Mouse (Mus musculus): Measurements from ENCODE around the gene Cntfr.
A peak's percentile ranks its signal among the peaks of the same experiment; 100 is the strongest.

Gene Cntfr

GRCm38 (mm10) chr4:41679291-41679690 is 17.6 kb downstream of the Cntfr start:
- DNase-seq (ENCODE audit: low spot score in 2 of 2): no peak

GRCm38 (mm10) chr4:41678863-41679262 is 18.0 kb downstream of the Cntfr start:
- DNase-seq (ENCODE audit: low spot score in 2 of 2): no peak

- DNase-seq (ENCODE audit: low spot score in 2 of 2): no peak
Observed at GRCm38 (mm10) chr4:41677006-41677629, 19.8 kb downstream of the Cntfr start.

GRCm38 (mm10) chr4:41676248-41677005 is 20.5 kb downstream of the Cntfr start:
- DNase-seq (ENCODE audit: low spot score in 2 of 2): no peak

GRCm38 (mm10) chr4:41673186-41673585 is 23.7 kb downstream of the Cntfr start:
- DNase-seq (ENCODE audit: low spot score in 2 of 2): no peak

- DNase-seq (ENCODE audit: low spot score in 2 of 2): no peak
Observed at GRCm38 (mm10) chr4:41672522-41672963, 24.3 kb downstream of the Cntfr start.

DNA sequence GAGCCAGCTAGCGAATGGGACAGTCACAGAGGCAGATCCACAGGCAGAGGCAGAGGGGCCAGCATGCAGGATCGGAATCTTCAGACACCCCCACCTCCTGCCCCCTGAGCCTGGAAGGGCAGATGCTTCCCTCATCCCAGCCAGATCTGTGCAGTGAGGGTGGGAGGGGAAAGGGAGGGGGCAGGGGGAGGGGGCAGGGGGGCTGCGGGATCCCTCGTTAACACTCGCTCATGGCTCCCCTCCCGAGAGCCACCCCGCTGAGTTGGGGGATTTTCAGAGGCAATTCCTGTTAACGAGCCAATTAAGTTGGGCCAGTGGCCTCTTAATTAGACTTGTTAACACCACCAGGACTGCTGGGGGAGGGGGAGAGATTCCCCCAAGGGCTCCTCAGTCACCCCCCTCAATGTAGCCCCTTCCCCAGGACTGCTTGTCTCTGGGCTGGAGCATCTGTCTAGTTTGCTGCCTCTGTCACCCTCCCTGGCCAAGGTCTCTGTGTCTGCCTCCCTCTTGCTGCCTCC is 24.9 kb downstream of the Cntfr start:
- DNase-seq (ENCODE audit: low spot score in 2 of 2): no peak

GRCm38 (mm10) chr4:41671500-41671899 is 25.4 kb downstream of the Cntfr start:
- DNase-seq (ENCODE audit: low spot score in 2 of 2): no peak

DNA sequence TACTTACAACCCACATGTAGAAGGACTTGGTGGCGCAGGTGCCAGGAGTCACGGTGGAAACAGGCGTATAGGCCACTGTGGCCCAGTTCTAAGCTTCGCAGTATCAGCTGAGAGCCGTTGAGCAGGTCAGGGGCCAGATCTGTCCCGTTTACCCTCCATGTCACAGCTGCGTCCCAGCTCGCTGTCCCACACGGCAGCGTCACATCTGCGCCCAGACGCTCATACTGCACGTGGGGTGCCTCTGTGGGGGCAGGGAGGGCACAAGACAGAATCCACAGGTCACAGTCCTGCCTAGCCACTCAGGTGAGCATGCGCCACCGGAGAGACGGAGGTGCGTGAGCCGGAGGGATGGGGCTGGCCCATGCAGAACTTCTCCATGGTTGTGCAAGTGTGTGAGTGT is 26.1 kb downstream of the Cntfr start:
- DNase-seq (ENCODE audit: low spot score in 2 of 2): no peak

- DNase-seq (ENCODE audit: low spot score in 2 of 2): no peak
Observed at GRCm38 (mm10) chr4:41666646-41667045, 30.2 kb downstream of the Cntfr start.

- DNase-seq (ENCODE audit: low spot score in 2 of 2): no peak
Observed at GRCm38 (mm10) chr4:41665009-41665675, 31.7 kb downstream of the Cntfr start.

- no peak for DNase-seq (ENCODE audit: low spot score in 2 of 2)
Observed at GRCm38 (mm10) chr4:41664533-41664932, 32.4 kb downstream of the Cntfr start.

DNA sequence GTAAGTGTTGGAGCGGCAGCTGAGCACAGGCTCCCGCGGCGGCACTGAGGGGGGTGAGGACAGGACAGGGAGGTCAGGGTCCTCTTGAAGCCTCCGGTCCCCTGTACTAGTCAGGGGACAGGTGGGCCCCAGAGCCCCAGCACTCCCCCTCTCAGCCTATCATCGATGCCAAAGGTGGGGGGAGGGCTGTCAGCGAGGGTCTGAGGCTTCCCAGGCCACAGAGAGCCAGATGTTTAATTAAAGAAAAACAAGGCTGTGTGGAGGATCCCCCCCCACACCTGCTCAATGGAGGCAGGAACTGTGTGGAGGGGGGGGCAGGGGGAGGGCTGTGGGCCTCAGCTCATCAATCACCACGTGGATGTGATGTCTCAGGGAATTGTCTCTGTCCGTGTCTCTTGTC is 33.3 kb downstream of the Cntfr start:
- no peak for DNase-seq (ENCODE audit: low spot score in 2 of 2)

DNA sequence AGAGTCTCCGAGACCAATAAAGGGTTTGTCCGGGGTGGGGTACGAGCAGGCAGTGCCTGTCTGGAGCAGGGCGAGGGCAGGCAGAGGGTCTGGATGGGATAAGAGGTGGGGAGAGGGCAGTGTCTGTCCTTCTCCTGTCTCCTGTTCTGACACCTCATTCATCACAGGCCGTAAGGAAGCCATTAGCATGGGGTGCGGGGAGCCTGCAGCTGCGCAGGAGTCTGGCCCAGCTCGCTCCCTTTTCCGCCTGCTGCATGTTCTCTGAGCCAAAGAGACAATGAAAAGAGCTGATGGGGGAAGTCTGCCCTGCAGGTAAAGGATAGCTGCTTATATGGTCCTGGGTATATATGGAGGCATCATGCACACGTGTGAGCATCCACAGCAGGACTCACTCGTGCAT is 34.2 kb downstream of the Cntfr start:
- DNase-seq (ENCODE audit: low spot score in 2 of 2): no peak

GRCm38 (mm10) chr4:41660851-41661430 is 35.9 kb downstream of the Cntfr start:
- no peak for DNase-seq (ENCODE audit: low spot score in 2 of 2)

DNA sequence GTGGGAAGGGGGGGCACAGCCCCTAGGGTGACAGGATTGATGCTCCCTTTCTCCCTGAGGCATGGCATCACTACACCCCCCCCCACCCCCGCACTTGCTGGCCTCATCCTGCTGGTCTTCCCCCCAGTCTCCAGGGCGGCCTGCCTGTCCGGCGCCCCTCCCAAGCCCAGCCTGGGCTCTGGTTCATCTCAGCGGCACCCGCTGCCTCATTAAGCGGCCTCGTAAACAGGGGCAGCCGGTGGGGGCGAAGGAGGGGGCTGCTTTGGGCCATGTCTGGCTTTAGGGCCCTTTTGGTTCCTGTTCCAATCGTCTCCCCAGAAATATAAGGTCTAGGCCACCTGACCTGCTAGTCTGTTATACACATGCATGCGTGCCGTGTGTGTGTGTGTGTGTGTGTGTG is 37.3 kb downstream of the Cntfr start:
- DNase-seq (ENCODE audit: low spot score in 2 of 2): no peak

DNA sequence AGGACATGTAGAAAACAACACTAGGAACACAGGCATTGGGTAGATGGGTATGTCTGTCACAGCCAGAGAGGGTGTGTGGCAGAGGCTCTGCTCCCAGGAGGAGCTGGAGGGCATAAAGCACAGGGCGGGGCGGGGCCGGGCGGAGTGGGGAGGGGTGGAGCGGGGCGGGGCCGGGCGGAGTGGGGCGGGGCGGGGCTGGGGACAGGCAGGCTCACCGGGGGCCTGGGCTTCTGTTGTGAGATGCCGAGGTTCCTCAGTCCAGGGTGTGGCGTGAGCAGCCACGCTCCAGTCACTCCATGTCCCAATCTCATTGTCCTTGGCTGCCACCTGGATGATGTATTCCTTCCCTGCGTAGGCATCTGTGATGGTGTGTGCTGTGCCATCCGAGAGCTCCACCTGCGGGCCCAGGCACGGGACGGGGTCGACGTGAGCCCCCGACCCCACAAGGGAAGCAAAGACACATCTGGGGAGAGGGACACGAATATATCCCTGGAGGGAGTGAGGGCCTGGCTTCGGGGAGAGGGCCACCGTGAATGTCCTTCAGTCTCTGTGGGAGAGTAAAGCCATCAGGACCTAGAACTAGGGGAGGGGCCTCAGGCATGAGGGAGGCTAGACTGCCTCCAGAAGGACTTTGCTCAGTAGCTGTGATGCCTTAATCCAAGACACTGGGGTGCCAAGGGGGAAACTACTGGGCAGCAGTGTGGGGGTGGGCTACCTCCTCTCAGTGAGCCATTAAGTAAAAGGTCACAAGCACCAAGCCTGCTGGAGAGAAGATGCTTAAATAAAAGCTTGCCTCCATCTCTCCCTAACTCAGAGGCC is 38.1 kb downstream of the Cntfr start:
- DNase-seq (ENCODE audit: low spot score in 2 of 2): no peak

DNA sequence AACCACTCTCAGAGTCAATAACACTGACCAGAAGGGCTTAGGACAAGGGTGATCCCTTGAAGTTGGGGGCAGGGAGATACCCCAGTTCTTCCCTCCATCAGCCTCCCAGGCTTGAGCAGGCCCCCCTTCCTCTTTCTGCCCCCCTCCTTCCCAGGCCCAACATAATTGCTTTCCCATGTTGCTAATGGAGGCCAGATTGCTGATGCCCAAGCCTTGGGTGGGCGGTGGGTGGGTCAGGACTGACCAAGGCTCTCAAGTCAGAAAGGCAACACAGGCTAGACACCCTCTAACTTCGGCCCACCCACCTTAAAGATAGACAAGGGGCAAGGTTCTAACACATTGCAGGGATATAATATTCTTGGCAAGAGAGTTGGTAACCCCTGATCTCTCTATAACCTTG is 41.4 kb downstream of the Cntfr start:
- no peak for DNase-seq (ENCODE audit: low spot score in 2 of 2)

GRCm38 (mm10) chr4:41654217-41654616 is 42.7 kb downstream of the Cntfr start:
- DNase-seq (ENCODE audit: low spot score in 2 of 2): no peak

- DNase-seq (ENCODE audit: low spot score in 2 of 2): no peak
Observed at GRCm38 (mm10) chr4:41653730-41654129, 43.2 kb downstream of the Cntfr start.

DNA sequence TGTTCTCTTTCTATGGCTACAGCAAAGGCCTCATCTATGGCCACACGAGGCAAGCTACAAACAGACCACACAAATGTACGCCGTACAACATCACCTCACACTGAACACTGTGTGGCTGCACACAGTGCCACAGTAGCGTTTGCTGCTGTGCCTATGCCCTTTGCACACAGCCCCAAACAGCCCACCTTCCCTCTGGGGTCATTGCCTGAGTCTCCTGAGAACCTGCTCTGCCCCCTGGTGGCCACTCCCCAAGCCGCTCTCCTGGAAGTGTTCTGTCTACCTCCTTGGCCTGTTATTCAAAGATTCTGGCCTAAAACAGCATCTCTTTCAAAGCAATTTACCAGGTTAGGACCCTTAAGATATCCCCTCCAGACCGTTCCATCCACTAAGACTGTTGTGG is 43.6 kb downstream of the Cntfr start:
- peak; percentile 19 to 30 for DNase-seq (ENCODE audit: low spot score in 2 of 2)
